Mouse (Mus musculus) heart, postnatal 0 days (tissue): ENCODE data around the gene Atxn2l. TPM values are rescaled to one million over a fixed set of nuclear protein-coding genes. Genes with fewer than 3 reads are reported as not detected.

Source experiments
- ATAC-seq: fragments of 200-750 bp; cut with Nextera tagmentation; 2 replicates; pipeline ENCODE4 v1.8.0; 2017; ENCODE audit warnings: low read depth, moderate number of reproducible peaks, moderate library complexity; ENCODE audit not compliant: insufficient read depth
- DNase-seq: peaks from one replicate; pipeline ENCODE4 v3.0.0-alpha.2; 2016; ENCODE audit warnings: low spot score
- H3K27ac ChIP-seq: fragments of 300-500 bp; sonication (generic); 2 replicates; pipeline ENCODE4 v1.5.1; 2014; ENCODE audit warnings: low read depth, mild to moderate bottlenecking
- H3K27me3 ChIP-seq: fragments of 300-500 bp; sonication (generic); 2 replicates; pipeline ENCODE4 v1.6.1; 2014; ENCODE audit warnings: low read length, mixed read lengths; ENCODE audit not compliant: control insufficient read depth, insufficient read depth
- H3K36me3 ChIP-seq: fragments of 300-500 bp; sonication (generic); replicated peaks from 2 replicates; pipeline ENCODE4 v1.6.1; 2014; ENCODE audit warnings: low read length, mixed read lengths; ENCODE audit not compliant: control insufficient read depth, insufficient read depth
- H3K4me1 ChIP-seq: fragments of 300-500 bp; sonication (generic); 2 replicates; pipeline ENCODE4 v1.6.1; 2014; ENCODE audit warnings: antibody characterized with exemption; ENCODE audit not compliant: control insufficient read depth, insufficient read depth
- H3K4me2 ChIP-seq: fragments of 300-500 bp; sonication (generic); 2 replicates; pipeline ENCODE4 v1.6.1; 2014; ENCODE audit warnings: low read depth, mild to moderate bottlenecking, low read length, moderate library complexity
- H3K4me3 ChIP-seq: fragments of 300-500 bp; sonication (generic); 2 replicates; pipeline ENCODE4 v1.5.1; 2014; ENCODE audit warnings: low read depth, low read length
- H3K9ac ChIP-seq: fragments of 300-500 bp; sonication (generic); replicated peaks from 2 replicates; pipeline ENCODE4 v1.6.1; 2014; ENCODE audit warnings: low read depth, low read length, mixed read lengths
- H3K9me3 ChIP-seq: fragments of 300-500 bp; sonication (generic); replicated peaks from 2 replicates; pipeline ENCODE4 v1.6.1; 2016; ENCODE audit warnings: low read length; ENCODE audit not compliant: control insufficient read depth
- CTCF ChIP-seq: IDR thresholded peaks from 2 replicates; pipeline ENCODE4 v1.5.1; 2016; ENCODE audit warnings: antibody characterized with exemption, control low read depth, low read depth
- EP300 ChIP-seq: IDR thresholded peaks from 2 replicates; pipeline ENCODE4 v1.6.1; 2016; ENCODE audit warnings: antibody characterized with exemption, low read depth
- WGBS: fragments of 180-500 bp; shearing (Covaris S2); extraction: QIAGEN DNeasy Blood & Tissue Kit; methylation state at CpG from one replicate; pipeline ENCODE4 v1.1.7; 2014; 5-methylcytosine and 5-hydroxymethylcytosine counted together
- polyA plus RNA-seq: library from polyadenylated mRNA; unstranded; fragments of >200 nt; fragmentation: Nextera tagmentation; extraction: Ambion mirVana; gene quantifications from 2 replicates; pipeline ENCODE4 v1.2.1, GENCODE M21; 2015
- total RNA-seq: library from RNA; depleted of rRNA; stranded (reverse); fragments of >200 nt; gene quantifications from 2 replicates; pipeline ENCODE4 v1.2.3, GENCODE M21; 2014; ENCODE audit warnings: low replicate concordance

The Atxn2l gene
- total and polyA plus RNA-seq, 2 experiments from 2014 or later = 13.4 to 35.6 TPM

GRCm38 (mm10) chr7:126474993-126475581 is 28.1 kb downstream of the Atxn2l start, which contains the start of gene Sh2b1:
Gene Sh2b1 (minus strand): TSS chr7:126475424.
- WGBS = under 1% methylated on average over 53 of the region's 53 CpGs
- DNase-seq (peak; percentile 95), ATAC-seq (peak; percentile 95)
- peak within 1 kb of the TSS; percentile 95 for H3K27ac ChIP-seq
- no peaks in the 10 kb centered on the region for H3K27me3 ChIP-seq
- TF ChIP-seq CTCF (peak; percentile 27), EP300 (peak; percentile 71; the same call in 1 of the 2 replicates)
- H3K4me1 ChIP-seq = peaks cover 14% of the 10 kb centered on the region
- no peaks in the 10 kb centered on the region for H3K9me3 ChIP-seq
- peak within 1 kb of the TSS; percentile 90 for H3K4me3 ChIP-seq
- H3K9ac ChIP-seq = peak within 1 kb of the TSS; percentile 99
- H3K4me2 ChIP-seq = peak within 1 kb of the TSS; percentile 94
- H3K36me3 ChIP-seq = peaks cover 26% of the 10 kb centered on the region

GRCm38 (mm10) chr7:126474486-126474955 is 28.7 kb downstream of the Atxn2l start:
- H3K27ac ChIP-seq = peak overlapping the region; percentile 95
- H3K9me3 ChIP-seq = no peaks in the 10 kb centered on the region
- H3K4me2 ChIP-seq = peak overlapping the region; percentile 94
- peaks cover 31% of the 10 kb centered on the region for H3K36me3 ChIP-seq
- H3K9ac ChIP-seq = peak overlapping the region; percentile 99
- WGBS = 2% methylated on average over 27 of the region's 27 CpGs
- DNase-seq = no peak
- peak overlapping the region; percentile 90 for H3K4me3 ChIP-seq
- TF ChIP-seq EP300 = no peak
- H3K27me3 ChIP-seq = no peaks in the 10 kb centered on the region
- peaks cover 14% of the 10 kb centered on the region for H3K4me1 ChIP-seq
- peak; percentile 2; the same call in 1 of the 2 replicates for ATAC-seq

GRCm38 (mm10) chr7:126473470-126474086 is 29.7 kb downstream of the Atxn2l start:
- Histone ChIP-seq H3K4me1 (peaks cover 14% of the 10 kb centered on the region), H3K4me2 (peak overlapping the region; percentile 94), H3K4me3 (peak overlapping the region; percentile 90), H3K27ac (peak overlapping the region; percentile 95; the same call in 1 of the 2 replicates), H3K9ac (peak overlapping the region; percentile 99), H3K27me3 (no peaks in the 10 kb centered on the region), H3K36me3 (peaks cover 41% of the 10 kb centered on the region), H3K9me3 (no peaks in the 10 kb centered on the region)
- TF ChIP-seq EP300 (no peak), CTCF (no peak)
- ATAC-seq (no peak), DNase-seq (no peak)
- WGBS = 63% methylated on average over 9 of the region's 9 CpGs

DNA sequence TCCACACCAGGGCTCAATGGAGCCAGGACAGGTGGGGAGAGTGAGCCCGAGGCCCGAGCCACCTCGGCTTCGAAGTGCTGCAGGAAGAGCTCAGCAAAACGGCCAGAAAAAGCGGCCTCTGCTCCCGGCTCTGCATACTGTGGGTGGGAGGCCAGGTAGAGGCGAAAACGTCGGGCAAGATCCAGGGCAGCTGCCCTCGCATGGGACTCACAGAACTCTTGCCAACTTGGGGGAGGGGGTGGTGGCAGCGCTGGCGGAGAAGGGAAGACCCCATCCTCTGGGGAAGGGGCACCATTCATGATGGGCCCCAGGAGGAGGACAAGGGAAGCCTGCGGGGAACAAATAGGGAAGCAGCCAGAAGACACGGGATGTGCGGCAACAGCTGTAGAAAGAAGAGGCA is 30.5 kb downstream of the Atxn2l start:
- 0 out of 2 replicates have a peak overlapping the region, but pooled peaks have one; percentile 6 for H3K27ac ChIP-seq
- ATAC-seq (no peak), DNase-seq (no peak)
- no peak overlapping the region for H3K9ac ChIP-seq
- peak overlapping the region; percentile 13; the same call in 1 of the 2 replicates for H3K4me2 ChIP-seq
- no peaks in the 10 kb centered on the region for H3K27me3 ChIP-seq
- peaks cover 14% of the 10 kb centered on the region for H3K4me1 ChIP-seq
- no peak for TF ChIP-seq CTCF
- no peak for TF ChIP-seq EP300
- H3K9me3 ChIP-seq = no peaks in the 10 kb centered on the region
- H3K4me3 ChIP-seq = no peak overlapping the region
- H3K36me3 ChIP-seq = peaks cover 49% of the 10 kb centered on the region
- WGBS = 91% methylated on average over 16 of the region's 16 CpGs

DNA sequence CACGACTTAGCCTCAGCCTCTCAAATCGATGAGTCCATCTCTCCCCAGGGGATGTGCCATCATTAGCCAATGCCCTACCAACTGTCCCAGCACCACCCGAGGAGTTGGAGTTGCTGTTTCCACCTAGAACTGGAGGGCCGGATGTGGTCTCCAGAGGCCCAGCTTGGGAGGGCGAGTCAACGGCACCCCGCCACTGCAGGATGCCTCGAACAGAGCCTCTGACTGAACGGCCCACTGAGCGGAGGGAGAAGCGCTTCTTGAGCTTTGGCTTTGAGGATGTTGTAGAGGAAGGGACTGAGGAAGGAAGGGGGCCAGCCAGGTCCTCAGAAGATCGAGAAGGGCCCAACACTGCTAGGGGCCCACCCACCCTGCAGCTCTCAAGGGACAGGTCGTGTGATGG is 30.9 kb downstream of the Atxn2l start:
- H3K4me1 ChIP-seq = peaks cover 14% of the 10 kb centered on the region
- 0 out of 2 replicates have a peak overlapping the region, but pooled peaks have one; percentile 6 for H3K27ac ChIP-seq
- TF ChIP-seq EP300 = no peak
- no peak for TF ChIP-seq CTCF
- H3K9me3 ChIP-seq = no peaks in the 10 kb centered on the region
- no peaks in the 10 kb centered on the region for H3K27me3 ChIP-seq
- peaks cover 53% of the 10 kb centered on the region for H3K36me3 ChIP-seq
- WGBS = 79% methylated on average over 13 of the region's 13 CpGs
- no peak for DNase-seq
- no peak overlapping the region for H3K9ac ChIP-seq
- peak overlapping the region; percentile 13; the same call in 1 of the 2 replicates for H3K4me2 ChIP-seq
- ATAC-seq = no peak
- no peak overlapping the region for H3K4me3 ChIP-seq
